Mouse (Mus musculus) right cerebral cortex, postnatal 36 days (tissue): ENCODE measurements at regions not wholly inside any gene's neighbourhood (a gene's known extent, or its start where the extent isn't known, plus 50 kb on each side); places are given as distances from the start of the nearest gene placed in this dataset.

Experiments
- DNase-seq, 2 experiments: peaks; one replicate each; pipeline ENCODE4 v3.0.0; 2022; ENCODE audit warnings: low spot score in 2 of 2, mixed read lengths in 1 of 2

DNA sequence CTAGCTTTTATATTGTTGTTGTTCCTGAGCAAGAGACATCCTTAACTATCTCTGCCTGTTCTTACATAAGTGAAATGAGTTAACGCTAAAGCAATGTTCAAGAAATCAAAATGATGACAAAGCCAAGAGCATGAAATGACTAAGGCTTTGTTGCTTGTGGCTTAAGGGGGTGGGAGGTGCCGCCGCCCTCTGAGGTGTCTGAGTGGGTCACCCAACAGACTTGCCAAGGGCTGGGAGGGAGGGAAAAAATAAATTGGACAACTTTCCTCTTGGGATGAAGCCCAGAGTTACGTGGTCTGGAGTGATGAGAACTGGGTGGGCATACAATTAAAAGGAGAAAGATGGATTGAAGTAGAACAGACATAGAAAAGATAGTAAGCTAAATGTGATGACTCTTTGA lies 478.1 kb upstream of the Jag1 start:
- DNase-seq: no peak

DNA sequence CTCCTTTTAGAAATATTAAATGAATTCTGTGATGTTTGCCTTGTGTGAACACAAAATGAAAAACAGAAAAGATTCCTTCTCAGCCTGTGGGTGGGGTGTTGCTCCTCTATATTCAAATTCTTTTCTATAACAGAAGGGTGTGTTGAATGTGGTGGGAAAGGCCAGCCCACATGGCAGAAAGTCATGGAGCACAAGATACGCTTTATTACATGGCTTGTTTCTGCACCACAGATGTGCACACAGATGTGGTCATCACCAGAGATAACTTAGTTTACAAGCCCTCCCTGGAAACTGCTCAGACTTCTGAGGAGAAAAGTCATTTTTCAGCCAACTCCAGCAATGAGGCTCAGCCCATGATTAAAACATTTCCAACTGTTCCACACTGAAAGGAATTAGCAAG lies 475.1 kb upstream of the Jag1 start:
- DNase-seq: no peak

DNA sequence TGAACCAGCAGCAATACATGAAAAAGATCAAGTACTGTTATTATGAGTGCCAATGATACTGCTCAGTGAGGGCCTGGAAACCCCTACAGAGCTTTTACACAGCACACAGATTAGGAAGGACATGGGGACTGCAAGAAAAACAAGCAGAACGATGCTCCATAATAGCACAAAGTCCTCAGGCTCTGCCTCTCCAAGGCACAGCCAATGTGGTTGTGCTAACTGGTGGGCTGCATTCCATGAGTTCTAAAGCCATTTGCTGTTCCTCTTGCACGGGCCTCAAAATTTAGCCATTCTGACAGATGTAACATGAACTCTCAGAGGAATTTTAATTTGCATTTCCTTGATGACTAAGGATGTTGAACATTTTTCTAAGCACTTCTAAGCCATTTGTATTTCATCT lies 465.0 kb upstream of the Jag1 start:
- no peak for DNase-seq

DNA sequence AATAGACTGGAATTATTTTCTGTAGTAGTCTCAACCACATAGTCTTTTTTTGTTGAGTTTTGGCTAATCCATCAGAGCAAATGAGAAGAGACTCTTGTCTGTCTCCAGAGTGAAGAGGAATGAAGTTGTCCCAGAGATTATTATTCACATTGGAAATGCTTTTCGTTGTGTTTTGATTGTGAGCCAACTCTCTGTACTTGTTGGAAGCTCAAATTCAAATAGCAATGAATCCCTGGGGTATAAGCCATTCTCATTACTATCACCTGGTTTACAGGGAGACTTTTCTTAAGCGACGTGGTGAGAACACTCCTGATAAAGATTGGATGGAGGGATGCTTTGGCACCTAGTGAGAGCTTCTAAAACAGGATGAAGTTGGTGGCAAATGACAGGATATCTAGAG lies 459.3 kb upstream of the Jag1 start:
- no peak for DNase-seq

DNA sequence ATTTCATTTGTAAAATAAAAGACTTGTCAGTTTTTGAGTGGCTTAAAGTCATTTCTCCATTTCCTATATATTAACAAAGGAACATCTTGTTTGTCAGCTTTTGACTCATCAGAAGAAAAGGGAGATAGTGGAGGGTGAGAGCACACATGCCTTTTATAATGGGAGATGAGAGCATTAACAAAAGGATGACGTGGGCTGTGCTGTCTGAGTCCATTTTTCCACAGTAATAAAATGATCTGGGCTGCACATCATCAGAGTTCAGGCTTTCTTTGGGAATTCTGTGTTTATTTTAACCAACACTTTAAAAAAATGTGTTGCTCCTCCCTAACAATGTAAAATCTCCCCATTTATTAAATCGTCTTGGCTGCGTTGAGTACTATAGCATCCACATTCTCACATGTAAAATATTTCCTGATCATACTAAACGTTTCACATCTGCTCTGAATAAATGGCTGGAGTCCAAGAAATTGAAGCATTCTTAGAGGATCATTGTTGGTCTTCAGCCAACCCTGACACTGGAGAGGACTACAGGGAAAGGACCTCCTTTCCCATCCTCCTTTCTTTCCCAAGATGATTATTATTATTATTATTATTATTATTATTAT lies 458.5 kb upstream of the Jag1 start:
- DNase-seq: no peak

DNA sequence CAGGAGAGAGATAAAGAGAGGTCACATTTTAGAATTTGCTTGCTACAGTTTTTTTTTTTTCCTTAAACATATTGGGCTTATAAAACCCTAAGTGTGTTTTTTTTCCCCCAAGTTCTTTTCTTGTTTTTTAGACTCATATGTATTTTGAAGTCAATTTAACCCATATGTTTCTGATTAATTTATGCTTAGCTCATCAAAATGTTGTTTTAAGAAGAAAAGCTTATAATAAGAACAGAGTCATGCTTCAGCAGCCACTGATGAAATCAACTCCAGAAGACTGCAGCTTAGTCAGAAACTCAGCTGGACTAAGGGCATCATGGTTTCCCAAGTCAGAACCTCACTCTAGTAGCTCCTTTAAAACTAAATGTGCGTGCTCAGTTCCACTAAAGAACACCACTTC lies 454.7 kb upstream of the Jag1 start:
- DNase-seq: no peak

DNA sequence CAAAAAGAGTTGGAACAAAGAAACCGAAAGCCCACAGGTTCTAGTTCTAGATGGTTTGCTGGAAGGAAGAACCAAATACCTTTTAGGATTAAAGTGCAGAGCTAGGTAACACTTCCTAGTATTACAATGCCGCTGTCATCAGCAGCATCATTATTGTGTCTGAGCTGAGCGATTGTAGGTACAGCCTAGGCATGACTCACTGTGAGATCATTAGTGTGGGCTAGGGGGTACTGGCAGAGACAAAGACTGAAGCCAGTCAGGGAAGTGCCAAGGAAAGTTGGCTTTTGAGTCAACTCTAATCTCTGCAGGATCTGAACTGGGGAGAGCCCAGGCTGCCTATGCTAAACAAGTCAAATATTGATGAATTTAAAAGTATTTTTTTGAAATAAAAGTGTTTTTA lies 450.2 kb upstream of the Jag1 start:
- no peak for DNase-seq

DNA sequence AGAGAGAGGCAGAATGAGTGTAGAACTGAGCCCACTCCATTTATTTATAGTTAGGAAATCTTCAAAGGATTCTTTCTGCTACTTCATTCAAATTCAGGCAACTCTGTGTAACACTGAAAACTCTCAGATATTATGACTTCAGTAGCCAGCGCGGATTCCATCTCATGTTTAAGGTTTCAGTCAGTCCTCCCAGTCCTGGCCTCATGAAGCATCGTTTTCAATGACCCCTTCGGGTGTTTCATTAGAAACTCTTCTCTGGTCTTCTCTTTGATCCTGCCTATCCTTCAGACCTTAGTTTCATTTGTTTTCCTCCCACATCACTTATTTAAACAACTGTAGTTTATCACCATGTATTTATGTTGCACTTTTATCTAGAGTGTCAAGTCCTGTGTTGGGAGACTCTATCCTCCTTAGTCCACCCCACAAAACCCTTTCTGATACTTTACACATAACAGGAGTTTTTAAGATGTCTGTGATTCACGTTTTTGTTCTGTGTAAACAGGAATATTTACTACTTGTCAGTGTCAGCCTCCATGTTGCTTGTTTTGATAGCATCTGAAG lies 447.7 kb upstream of the Jag1 start:
- DNase-seq: no peak

DNA sequence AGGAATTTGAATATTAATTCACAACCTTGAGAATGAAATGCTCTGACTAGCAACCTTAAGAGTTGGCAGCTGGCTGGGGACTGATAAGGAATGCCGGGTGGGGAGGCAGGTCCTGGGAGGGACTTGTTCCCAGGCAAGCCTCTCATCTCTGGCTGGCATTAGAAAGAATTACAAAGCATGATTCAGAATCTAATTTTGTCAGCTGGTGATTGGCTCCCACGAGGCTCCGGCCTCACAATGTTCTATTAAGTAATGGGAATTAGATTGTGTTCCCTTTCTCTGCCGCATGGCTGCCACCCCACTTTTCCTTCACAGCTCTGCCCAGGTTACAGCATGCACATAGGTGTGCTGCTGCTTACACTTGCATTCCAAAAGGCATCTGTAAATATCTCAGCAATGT lies 443.9 kb upstream of the Jag1 start:
- DNase-seq: no peak

DNA sequence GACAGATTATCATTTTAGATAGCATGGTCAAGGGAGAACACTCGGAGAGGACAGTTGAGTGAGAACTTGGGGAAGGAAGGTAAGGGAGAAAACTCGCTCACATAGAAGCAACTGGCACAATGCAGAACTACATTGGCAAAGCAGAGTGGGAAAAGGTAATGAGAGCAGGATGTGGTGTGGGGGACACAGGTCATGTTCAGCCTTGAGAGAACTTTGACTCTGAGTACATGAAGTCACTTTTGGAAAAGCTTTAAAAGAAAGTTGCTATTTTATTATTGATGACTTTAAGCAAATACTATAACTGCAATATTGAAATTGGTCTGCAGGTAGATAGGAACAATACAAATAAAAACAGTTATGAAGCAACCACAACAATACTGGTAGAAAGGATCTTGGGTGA lies 437.4 kb upstream of the Jag1 start:
- no peak for DNase-seq

DNA sequence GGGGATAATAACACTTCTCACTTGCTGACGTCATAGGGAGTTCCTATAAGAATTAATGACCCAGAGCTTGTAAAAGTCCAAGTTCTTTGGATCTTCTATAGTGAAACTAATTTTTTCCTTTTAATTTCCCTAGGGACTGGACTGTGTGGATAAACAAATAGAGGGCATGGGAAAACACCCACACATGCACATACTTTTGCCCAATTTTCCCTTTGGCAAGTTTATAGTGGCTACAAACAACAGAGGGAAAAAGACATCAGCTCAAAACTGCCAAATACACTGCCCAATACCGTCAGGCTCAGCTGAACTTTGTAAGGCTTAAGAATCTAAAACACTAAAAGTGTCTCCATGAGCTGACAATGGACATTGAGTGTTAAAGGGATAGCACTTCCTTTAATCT lies 420.1 kb upstream of the Jag1 start:
- no peak for DNase-seq

DNA sequence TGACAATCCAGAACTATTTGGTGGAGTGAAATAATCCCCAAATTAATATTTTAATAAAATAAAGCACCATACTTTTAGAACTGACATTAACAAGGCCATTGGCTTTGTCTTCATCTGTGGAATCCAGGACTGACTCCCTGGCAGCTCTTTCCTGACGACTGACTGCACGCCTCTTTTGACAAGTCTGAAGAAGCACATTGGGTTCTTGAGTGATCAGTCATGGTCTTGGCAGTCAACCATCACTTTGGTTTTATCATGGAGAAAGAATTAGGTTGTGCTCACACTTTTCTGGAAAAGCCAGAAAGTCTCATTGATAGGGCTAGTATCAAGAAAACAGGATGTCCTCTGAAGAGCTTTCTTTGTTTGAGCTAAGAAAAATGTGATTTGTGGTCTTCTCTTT lies 399.8 kb upstream of the Jag1 start:
- DNase-seq: no peak

DNA sequence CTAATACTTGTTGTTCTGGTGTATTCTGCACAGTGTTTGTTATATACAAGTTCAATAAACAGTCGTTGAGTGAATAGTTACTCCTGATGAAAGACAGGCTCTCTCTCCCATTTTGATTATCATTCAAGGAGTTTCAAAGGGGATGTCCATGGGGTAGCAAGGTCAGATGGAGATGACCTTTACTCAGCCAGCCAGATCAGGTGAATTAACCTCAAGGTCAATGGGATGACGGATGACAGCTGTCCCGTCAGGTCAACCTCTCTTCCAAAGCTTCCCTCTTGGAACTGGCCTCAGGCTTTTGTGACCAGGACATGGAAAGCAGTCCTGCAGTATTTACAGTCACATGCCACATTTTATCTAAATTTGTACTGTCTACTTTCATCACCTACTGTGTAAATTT lies 398.6 kb upstream of the Jag1 start:
- no peak for DNase-seq

DNA sequence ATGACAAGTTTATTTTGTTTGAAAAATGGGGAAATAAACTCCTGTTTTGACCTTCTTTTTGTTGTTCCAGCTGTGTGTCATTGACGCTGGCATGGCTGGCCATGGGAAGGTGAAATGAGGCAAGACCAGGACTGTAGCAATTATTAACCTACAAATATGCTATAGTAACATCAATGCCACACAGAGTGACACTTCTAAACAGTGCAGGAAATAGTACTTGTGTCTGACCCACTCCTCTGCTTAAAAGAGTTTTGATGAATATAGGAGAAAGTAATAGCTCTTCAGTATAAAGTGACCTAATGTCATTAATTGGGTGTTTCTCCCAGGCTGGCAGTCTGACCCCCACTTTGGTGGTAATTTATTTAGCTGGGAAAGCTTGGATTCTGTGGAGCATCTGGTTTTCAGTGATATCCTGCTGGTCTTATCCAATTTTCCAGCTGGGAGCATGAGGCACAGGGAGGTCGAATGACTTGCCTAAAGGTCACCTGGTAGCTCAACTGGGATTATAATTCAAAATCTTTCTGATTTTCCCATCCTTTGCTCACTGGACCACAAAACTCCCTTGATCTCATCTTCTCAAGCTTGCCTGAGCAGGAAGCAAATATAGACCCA lies 397.6 kb upstream of the Jag1 start:
- no peak for DNase-seq

DNA sequence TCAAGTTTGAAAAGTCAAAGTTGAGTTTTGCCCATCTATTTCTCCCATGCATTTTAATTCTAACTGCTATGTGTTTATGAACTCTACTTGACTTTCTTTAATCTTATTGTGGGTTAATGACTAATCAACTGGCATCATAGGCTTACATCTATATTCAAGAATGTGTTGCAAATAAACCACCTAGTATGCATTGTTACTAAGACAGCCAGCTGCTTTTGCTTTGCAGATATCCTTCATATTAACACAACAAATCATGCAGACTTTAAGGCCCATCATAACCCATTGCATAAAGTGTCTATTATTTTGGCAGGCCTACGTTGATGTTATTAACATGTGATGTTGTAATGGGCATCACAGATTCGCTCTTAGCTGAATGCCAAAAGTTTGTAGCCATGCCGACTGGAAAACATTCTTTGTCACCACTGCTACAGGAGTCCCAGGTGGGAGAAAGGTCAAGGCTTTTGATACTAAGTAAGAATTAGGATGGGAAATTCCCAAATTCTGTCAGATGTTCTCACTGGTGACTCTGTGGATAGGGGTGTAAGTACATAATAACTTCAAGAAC lies 394.3 kb upstream of the Jag1 start:
- no peak for DNase-seq

DNA sequence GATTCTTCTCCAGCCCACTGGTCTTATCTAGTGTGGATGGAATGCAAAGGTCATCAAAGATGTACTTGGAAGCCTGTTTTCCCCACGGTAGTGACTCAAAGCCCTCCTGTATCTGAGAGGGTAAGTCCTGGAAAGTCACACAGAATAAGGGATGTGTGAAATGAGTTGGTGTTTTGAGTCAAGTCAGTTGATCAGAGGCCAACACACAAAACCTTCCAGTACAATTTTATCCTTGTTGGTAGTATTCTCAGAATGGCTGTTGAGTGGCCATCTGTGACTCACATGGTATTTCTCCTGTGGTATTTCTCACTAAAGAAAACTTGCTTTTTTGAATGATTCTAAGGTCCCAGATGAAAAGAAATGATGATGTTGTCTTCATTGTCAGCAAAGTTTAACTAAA lies 384.8 kb upstream of the Jag1 start:
- no peak for DNase-seq

DNA sequence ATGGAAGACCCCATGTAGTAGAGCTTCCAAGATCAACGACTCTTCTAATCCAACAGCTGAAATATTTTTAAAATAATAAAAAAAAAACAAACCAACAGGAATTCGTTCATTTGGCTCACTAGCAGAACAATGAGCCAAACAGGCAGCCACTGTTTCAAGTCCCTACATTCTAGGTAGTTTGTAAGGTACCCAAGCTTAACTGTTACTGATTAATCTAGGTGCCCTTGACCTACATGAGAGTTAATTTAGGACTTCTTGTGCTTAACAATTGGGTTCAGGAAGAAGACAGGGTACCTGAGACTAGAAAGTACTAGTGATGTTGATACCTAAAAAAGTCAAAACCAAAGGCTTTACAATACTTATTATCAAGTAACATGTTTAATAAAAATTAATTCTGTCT lies 381.2 kb upstream of the Jag1 start:
- no peak for DNase-seq

DNA sequence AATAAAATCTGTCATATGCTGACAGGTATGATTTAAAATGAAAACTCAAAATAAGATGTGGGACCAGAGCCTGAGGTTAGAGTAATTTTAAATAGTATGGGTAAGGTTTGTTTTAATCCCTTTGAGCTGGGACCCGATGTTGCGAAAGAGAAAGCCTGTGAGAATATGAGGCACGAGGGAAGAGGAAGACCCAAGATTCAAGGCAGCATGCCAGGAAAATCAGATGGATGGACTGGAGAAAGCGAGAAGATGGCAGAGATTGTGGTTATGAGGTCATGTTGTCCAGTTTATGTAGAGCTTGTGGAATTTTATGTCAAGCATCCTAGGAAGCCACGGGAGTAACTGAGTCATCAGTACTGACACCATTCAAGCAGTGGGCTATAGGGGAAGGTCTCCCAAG lies 377.2 kb upstream of the Jag1 start:
- no peak for DNase-seq

DNA sequence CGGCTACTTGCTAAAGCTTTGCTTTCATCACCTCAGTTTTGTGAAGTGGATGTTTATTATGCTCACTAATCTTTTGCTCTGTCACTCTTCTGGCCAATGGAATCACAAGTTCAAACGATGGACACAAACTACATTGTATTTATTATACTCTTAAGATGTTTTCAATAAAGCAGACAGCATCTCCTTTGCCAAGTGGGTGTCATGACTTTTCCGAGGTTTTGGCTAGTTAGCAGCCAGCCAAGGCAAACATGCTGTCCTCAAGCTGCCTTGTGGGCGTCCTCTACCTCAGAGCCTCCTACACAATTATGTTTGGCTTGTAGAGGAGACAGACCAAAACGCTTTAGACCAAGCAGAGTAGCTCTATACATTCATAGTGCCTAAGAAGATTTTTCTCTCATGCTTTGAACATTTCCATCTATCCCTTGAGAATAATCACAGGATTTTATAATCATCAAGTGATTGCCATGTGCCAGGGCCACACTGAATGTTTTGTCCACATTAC lies 372.8 kb upstream of the Jag1 start:
- peak; percentile 2 to 15 for DNase-seq

DNA sequence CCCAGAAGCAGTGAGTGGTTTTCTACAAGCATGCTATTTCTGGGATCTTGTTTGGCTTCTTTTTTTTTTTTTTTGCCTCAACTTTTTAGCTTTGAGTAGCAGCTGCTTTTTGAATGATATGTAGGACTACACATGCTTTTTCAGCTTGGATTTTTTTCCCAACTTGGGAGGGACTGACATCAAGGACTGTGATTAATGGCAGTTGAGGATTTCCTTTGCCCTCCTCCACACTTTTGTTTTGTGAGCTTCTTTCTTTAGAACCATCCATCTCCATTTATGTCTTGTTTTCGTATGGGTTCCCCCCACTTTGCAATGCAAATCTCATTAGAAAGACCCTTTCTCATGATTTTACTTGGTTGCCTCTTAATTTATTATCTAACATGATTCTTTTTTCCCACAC lies 352.3 kb upstream of the Jag1 start:
- DNase-seq: no peak

DNA sequence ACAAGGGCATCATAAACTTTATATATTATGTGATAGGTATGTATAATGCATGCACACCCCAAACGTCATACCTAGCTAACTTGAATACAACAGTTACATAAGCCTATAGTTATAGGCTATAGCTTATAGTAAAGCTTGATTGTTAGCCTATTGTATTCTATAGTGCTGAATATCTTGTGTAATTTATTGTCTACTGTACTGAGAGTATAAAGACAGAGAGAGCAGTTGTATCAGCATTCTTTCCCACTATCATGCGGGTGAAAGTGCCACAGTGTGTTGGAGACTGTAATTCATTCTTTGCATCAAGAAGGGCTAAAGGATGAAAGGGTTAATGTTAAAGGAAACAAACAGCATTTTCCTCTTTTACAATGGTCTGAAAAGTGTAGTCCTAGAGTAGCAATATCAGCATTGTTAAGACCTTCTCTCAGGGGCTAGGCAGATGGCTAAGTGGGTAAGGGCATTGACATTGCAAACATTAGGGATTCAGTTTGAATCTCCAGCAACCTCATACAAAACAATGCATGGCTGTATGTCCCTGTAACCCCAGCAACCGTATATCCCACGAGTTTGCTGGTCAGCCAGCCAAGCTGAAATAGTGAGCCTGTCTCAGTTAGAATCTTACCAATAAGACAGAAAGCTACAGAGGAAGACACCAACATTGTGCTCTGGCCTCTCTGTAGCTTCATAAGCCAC lies 340.8 kb upstream of the Jag1 start:
- no peak for DNase-seq

DNA sequence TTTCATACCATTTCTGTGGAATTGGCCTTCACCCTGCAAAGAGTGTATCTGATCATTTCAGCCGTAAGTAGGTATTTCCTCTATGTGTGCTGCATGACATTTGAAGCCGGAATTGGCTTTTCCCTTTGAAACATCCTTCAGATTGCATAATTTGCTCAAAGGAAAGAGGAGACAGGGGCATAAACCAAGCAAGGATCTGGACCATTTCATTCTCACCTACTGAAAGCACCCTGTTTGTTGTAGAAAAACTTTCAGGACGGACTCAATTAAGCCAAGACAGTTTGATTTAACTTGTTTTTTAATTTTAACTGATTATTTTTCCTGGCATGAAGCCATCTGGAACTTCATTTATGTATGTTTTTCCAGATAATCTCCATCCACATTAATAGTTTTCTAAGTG lies 340.0 kb upstream of the Jag1 start:
- DNase-seq: no peak

DNA sequence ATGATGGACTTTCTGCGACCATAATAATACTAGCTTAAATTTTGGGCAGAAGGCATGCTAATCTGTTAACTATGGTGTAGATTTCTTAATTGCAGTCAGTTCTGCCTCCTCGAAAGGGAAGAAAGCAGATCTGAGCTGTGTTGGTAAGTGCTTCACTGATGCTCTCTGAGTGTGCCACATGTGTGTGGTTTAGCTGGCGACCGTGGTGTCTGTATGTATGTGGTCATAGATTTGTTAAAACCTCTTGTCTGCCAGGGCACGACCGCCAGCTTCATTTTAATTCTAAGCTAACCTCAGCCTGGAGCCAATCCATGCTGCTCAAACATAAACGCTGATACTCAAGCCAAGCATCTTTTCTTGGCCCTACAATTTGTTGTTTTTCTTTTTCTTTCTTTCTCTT lies 330.5 kb upstream of the Jag1 start:
- no peak for DNase-seq
